Mouse (Mus musculus) cortical plate, adult 2 months (tissue): ENCODE data around the gene Fbxo30.

Source experiments
- CTCF ChIP-seq: fragments of 200-500 bp; IDR thresholded peaks from 2 replicates; pipeline ENCODE4 v1.5.1; 2011; ENCODE audit warnings: mild to moderate bottlenecking, control low read depth, low read length; ENCODE audit not compliant: insufficient read depth; ENCODE audit errors: extremely low read depth
- POLR2A ChIP-seq: fragments of 200-500 bp; IDR thresholded peaks from 2 replicates; pipeline ENCODE4 v1.6.1; 2011; ENCODE audit warnings: mild to moderate bottlenecking, low read length, control low read depth; ENCODE audit not compliant: insufficient read depth; ENCODE audit errors: extremely low read depth

DNA sequence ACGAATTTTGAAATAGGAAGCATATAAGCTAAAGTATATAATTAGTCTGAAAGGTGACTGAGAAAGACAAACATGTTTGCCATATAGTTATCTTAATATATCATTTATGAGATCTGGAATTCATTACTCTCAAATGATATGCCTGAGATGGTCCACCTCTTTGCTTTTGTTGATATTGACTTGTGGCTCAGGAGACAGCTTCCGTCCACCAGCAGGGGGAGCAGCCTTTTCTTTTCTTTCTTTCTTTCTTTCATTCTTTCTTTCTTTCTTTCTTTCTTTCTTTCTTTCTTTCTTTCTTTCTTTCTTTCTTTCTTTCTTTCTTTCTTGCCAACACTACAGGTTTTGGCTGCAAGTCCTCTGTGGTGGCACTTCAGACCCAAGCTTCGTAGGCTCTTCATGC lies 45.4 kb downstream of the Fbxo30 start:
- TF ChIP-seq POLR2A (no peak), CTCF (peak; percentile 25; the same call in 1 of the 2 replicates)
